Mouse (Mus musculus): ENCODE measurements around the gene Atxn7.

Atxn7 gene

GRCm38 (mm10) chr14:14120230-14121096 is 159.2 kb downstream of the Atxn7 start, which contains the start of gene Psmd6:
Psmd6 (minus strand) TSS chr14:14120984.
- peak; percentile 76 for DNase-seq (ENCODE audit: low read depth)
